Mouse (Mus musculus): ENCODE data around the gene Sema4c.

The Sema4c gene

DNA sequence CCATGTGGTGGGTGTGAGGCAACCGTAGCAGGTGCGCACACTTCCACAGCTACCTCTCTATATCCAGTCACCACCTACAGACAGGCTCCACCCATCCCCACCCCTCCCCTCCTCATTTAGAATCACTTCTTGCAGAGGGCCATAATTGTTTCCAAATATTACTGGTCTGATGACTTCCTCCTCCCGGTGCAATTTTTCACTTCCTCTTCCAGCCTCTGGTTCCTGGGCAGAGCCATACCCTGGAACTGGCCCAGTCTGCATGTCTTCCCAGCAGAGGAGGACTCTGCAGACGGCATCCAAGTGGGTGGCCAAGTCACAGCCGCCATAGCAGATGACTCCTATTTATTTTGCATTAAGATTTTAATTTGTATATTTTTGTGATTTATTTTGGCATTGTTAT, 49.9 kb downstream of the Sema4c start:
- no peak for DNase-seq (ENCODE audit: low spot score in 2 of 2)

DNA sequence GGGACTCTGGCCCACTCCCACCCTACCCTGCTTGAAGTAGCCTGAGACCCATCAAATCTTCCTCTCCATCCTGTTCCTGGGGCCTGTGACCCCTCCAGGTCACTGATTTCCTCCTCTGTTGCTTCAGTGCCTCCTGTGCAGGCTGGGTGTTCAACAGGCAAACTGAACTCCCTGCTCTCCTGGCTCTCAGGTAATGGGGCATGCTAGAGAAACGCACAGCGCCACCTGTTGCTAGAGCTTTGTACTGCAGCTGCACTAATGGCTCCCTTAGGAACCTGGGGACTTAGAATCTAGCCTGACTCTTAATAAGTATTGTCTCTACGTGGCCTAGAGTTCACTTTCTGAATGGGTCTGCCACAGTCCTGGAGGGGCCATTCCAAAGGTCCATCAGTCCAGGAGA, 56.9 kb downstream of the Sema4c start:
- peak in 1 of 2 experiments; percentile 70 for DNase-seq (ENCODE audit: low spot score in 2 of 2)

All from left cerebral cortex, adult 9 months (tissue).